Mouse (Mus musculus): Measurements from ENCODE around the gene Kazald1.

GRCm38 (mm10) chr19:45097868-45098267, 22.8 kb downstream of the Kazald1 start:
- TF ChIP-seq CTCF (IDR thresholded peaks at IDR 0.05; ENCODE audit: low read depth, low read length) (no peak), POLR2A (IDR thresholded peaks at IDR 0.05; ENCODE audit: extremely low read depth, insufficient read depth, low read length) (no peak)

All from liver, adult 2 months (tissue).